Mouse (Mus musculus) myocyte (in vitro differentiated cells): ENCODE results near the gene Cerk.

Experiments
- CEBPB ChIP-seq: IDR thresholded peaks from 2 replicates; pipeline ENCODE4 v1.6.1; 2011; ENCODE audit warnings: mild to moderate bottlenecking, moderate library complexity; ENCODE audit not compliant: poor library complexity, insufficient read depth, severe bottlenecking
- E2F4 ChIP-seq: IDR thresholded peaks from one replicate; pipeline ENCODE4 v1.6.1; 2011; ENCODE audit warnings: mild to moderate bottlenecking, control low read depth, moderate library complexity; ENCODE audit not compliant: insufficient read depth
- MAX ChIP-seq: IDR thresholded peaks from one replicate; pipeline ENCODE4 v1.6.1; 2011; ENCODE audit warnings: low read depth, mild to moderate bottlenecking, control low read depth
- MYOD1 ChIP-seq, 3 experiments: IDR thresholded peaks; one replicate each; pipeline ENCODE4 v1.6.1; 2011; ENCODE audit warnings: control low read depth in 2 of 3, low read depth in 2 of 3, mild to moderate bottlenecking in 2 of 3, moderate library complexity in 1 of 3; ENCODE audit not compliant: insufficient read length in 2 of 3, control insufficient read depth in 1 of 3
- POLR2A ChIP-seq: IDR thresholded peaks from one replicate; pipeline ENCODE4 v1.6.1; 2011; ENCODE audit warnings: low read depth, mild to moderate bottlenecking, control low read depth, moderate library complexity; ENCODE audit not compliant: insufficient read length
- POLR2AphosphoS2 ChIP-seq: IDR thresholded peaks from one replicate; pipeline ENCODE4 v1.6.1; 2011; ENCODE audit warnings: low read depth, control low read depth; ENCODE audit not compliant: insufficient read length
- REST ChIP-seq: IDR thresholded peaks from one replicate; pipeline ENCODE4 v1.6.1; 2011; ENCODE audit warnings: mild to moderate bottlenecking, control low read depth, moderate library complexity; ENCODE audit not compliant: insufficient read depth, insufficient read length
- TCF12 ChIP-seq: IDR thresholded peaks from one replicate; pipeline ENCODE4 v1.6.1; 2011; ENCODE audit warnings: mild to moderate bottlenecking, control low read depth; ENCODE audit not compliant: poor library complexity, insufficient read depth, severe bottlenecking
- TCF3 ChIP-seq: IDR thresholded peaks from one replicate; pipeline ENCODE4 v1.6.1; 2011; ENCODE audit warnings: low read depth, control low read depth; ENCODE audit not compliant: insufficient read length
- USF1 ChIP-seq: IDR thresholded peaks from one replicate; pipeline ENCODE4 v1.6.1; 2011; ENCODE audit warnings: low read depth, mild to moderate bottlenecking, control low read depth, moderate library complexity

DNA sequence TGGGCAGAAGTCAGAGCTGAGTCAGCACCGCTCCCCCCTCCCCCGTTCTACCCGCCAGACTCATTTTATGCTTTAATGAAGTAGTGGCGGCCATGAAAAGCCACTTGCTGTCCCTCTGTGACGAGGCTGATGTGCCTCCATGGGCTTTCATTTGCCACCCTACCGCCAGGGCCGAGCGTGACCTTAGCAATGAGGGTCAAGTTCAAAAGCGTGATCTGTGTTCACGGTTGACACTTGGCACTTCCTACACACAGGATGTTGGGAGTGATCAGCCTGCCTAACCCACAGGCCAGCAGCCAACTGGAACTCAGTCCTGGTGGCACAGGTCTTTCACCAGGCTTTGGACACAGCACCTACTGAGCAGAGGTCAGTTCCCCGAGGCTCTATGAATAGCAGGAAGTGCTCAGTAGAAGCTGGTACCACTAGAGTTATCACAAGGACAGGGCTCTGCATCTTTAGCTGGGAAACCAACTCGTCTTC is 32.4 kb downstream of the Cerk start:
- TF ChIP-seq POLR2A (no peak), POLR2AphosphoS2 (no peak), MAX (no peak), USF1 (no peak), MYOD1 (IDR thresholded peaks at IDR 0.05; ENCODE audit: control insufficient read depth in 1 of 3, insufficient read length in 2 of 3, low read depth in 2 of 3) (no peak), CEBPB (no peak), REST (no peak), E2F4 (no peak), TCF12 (no peak), TCF3 (no peak)
